Mouse (Mus musculus) hindbrain, embryonic 12.5 days (tissue): ENCODE results near the gene Asic2. TPM values are rescaled to one million over a fixed set of nuclear protein-coding genes. Genes with fewer than 3 reads are reported as not detected.

ENCODE experiments used
- ATAC-seq: fragments of 200-750 bp; cut with Nextera tagmentation; 2 replicates; pipeline ENCODE4 v1.8.0; 2017; ENCODE audit warnings: moderate TSS enrichment; ENCODE audit not compliant: low FRiP score
- H3K27ac ChIP-seq: fragments of 300-500 bp; sonication (generic); 2 replicates; pipeline ENCODE4 v1.5.1; 2016; ENCODE audit warnings: mild to moderate bottlenecking
- H3K27me3 ChIP-seq: fragments of 300-500 bp; sonication (generic); 2 replicates; pipeline ENCODE4 v1.6.1; 2016; ENCODE audit warnings: mild to moderate bottlenecking
- H3K36me3 ChIP-seq: fragments of 300-500 bp; sonication (generic); 2 replicates; pipeline ENCODE4 v1.6.1; 2016; ENCODE audit warnings: mild to moderate bottlenecking
- H3K4me1 ChIP-seq: fragments of 300-500 bp; sonication (generic); 2 replicates; pipeline ENCODE4 v1.6.1; 2016
- H3K4me2 ChIP-seq: fragments of 300-500 bp; sonication (generic); replicated peaks from 2 replicates; pipeline ENCODE4 v1.6.1; 2016; ENCODE audit warnings: mild to moderate bottlenecking
- H3K4me3 ChIP-seq: fragments of 300-500 bp; sonication (generic); 2 replicates; pipeline ENCODE4 v1.5.1; 2016; ENCODE audit warnings: mild to moderate bottlenecking
- H3K9ac ChIP-seq: fragments of 300-500 bp; sonication (generic); 2 replicates; pipeline ENCODE4 v1.6.1; 2016; ENCODE audit warnings: mild to moderate bottlenecking, moderate library complexity
- H3K9me3 ChIP-seq: fragments of 300-500 bp; sonication (generic); replicated peaks from 2 replicates; pipeline ENCODE4 v1.6.1; 2016; ENCODE audit warnings: mild to moderate bottlenecking
- WGBS: fragments of 180-500 bp; shearing (Covaris S2); methylation state at CpG from one replicate; pipeline ENCODE4 v1.1.7; 2016; 5-methylcytosine and 5-hydroxymethylcytosine counted together
- polyA plus RNA-seq: library from polyadenylated mRNA; unstranded; fragments of >200 nt; fragmentation: Nextera tagmentation; extraction: Ambion mirVana; gene quantifications from 2 replicates; pipeline ENCODE4 v1.2.1, GENCODE M21; 2016

Gene Asic2
- polyA plus RNA-seq, 1 experiment from 2014 or later = 5.4 TPM

GRCm38 (mm10) chr11:81940988-81941387, 27.3 kb downstream of the Asic2 start:
- no peaks in the 10 kb centered on the region for H3K36me3 ChIP-seq

GRCm38 (mm10) chr11:81937516-81937915, 30.7 kb downstream of the Asic2 start:
- Histone ChIP-seq H3K4me3 (no peak overlapping the region), H3K9me3 (no peaks in the 10 kb centered on the region), H3K27ac (no peak overlapping the region), H3K4me1 (no peaks in the 10 kb centered on the region), H3K36me3 (no peaks in the 10 kb centered on the region), H3K4me2 (no peak overlapping the region), H3K9ac (no peak overlapping the region), H3K27me3 (no peaks in the 10 kb centered on the region)
- 83% methylated on average over 1 of the region's 1 CpGs for WGBS
- no peak for ATAC-seq

More at GRCm38 (mm10) chr11:81940988-81941387, 27.3 kb downstream of the Asic2 start:
- H3K4me3 ChIP-seq = no peak overlapping the region
- no peak overlapping the region for H3K27ac ChIP-seq
- no peak for ATAC-seq
- WGBS = 12% methylated on average over 1 of the region's 1 CpGs
- no peaks in the 10 kb centered on the region for H3K9me3 ChIP-seq
- H3K27me3 ChIP-seq = no peaks in the 10 kb centered on the region
- no peak overlapping the region for H3K4me2 ChIP-seq
- no peak overlapping the region for H3K9ac ChIP-seq
- H3K4me1 ChIP-seq = no peaks in the 10 kb centered on the region

DNA sequence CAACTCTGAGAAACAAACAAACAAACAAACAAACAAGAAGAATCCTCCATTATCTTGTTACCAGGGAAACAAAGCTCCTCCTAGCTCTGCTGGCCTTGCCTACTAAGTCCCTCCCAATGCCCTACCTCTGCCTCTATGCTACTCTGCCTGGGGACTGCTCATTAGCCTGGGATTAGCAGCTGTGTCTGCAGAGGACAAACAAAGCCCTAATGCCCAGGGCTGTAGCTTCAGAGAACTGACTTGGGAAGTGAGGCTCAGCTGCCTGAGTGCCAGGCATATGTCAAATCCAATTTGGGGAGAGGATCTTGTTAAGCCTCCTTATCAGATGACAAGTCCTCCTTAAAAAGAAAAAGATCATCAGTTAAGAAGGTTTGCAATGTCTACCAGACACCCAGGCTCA, 41.9 kb downstream of the Asic2 start:
- Histone ChIP-seq H3K27me3 (no peaks in the 10 kb centered on the region), H3K27ac (no peak overlapping the region), H3K4me2 (no peak overlapping the region), H3K36me3 (no peaks in the 10 kb centered on the region), H3K4me3 (no peak overlapping the region), H3K9ac (no peak overlapping the region), H3K9me3 (no peaks in the 10 kb centered on the region), H3K4me1 (peaks cover 4% of the 10 kb centered on the region; the same call in 1 of the 2 replicates)
- no peak for ATAC-seq

- no peaks in the 10 kb centered on the region for H3K9me3 ChIP-seq
- no peak overlapping the region for H3K4me2 ChIP-seq
- peaks cover 4% of the 10 kb centered on the region; the same call in 1 of the 2 replicates for H3K4me1 ChIP-seq
- no peak overlapping the region for H3K4me3 ChIP-seq
- H3K27ac ChIP-seq = no peak overlapping the region
- no peak for ATAC-seq
- no peaks in the 10 kb centered on the region for H3K36me3 ChIP-seq
- no peak overlapping the region for H3K9ac ChIP-seq
- WGBS = 88% methylated on average over 4 of the region's 4 CpGs
- H3K27me3 ChIP-seq = no peaks in the 10 kb centered on the region
Observed at GRCm38 (mm10) chr11:81923626-81924025, 44.6 kb downstream of the Asic2 start.

GRCm38 (mm10) chr11:81923096-81923495, 45.2 kb downstream of the Asic2 start:
- no peak overlapping the region for H3K4me3 ChIP-seq
- H3K9me3 ChIP-seq = no peaks in the 10 kb centered on the region
- H3K4me2 ChIP-seq = no peak overlapping the region
- 95% methylated on average over 2 of the region's 2 CpGs for WGBS
- peaks cover 4% of the 10 kb centered on the region; the same call in 1 of the 2 replicates for H3K4me1 ChIP-seq
- H3K36me3 ChIP-seq = no peaks in the 10 kb centered on the region
- H3K27me3 ChIP-seq = no peaks in the 10 kb centered on the region
- H3K27ac ChIP-seq = no peak overlapping the region
- no peak for ATAC-seq
- H3K9ac ChIP-seq = no peak overlapping the region

- 58% methylated on average over 6 of the region's 6 CpGs for WGBS
- Histone ChIP-seq H3K27me3 (no peaks in the 10 kb centered on the region), H3K36me3 (no peaks in the 10 kb centered on the region), H3K4me1 (peaks cover 6% of the 10 kb centered on the region; the same call in 1 of the 2 replicates), H3K4me2 (no peak overlapping the region), H3K9me3 (no peaks in the 10 kb centered on the region), H3K4me3 (no peak overlapping the region), H3K9ac (no peak overlapping the region), H3K27ac (no peak overlapping the region)
- ATAC-seq = no peak
Observed at GRCm38 (mm10) chr11:81915501-81915900, 52.8 kb downstream of the Asic2 start.

- H3K27ac ChIP-seq = no peak overlapping the region
- no peaks in the 10 kb centered on the region for H3K9me3 ChIP-seq
- peaks cover 6% of the 10 kb centered on the region; the same call in 1 of the 2 replicates for H3K4me1 ChIP-seq
- no peak overlapping the region for H3K9ac ChIP-seq
- 75% methylated on average over 4 of the region's 4 CpGs for WGBS
- H3K4me2 ChIP-seq = no peak overlapping the region
- H3K27me3 ChIP-seq = no peaks in the 10 kb centered on the region
- no peaks in the 10 kb centered on the region for H3K36me3 ChIP-seq
- no peak for ATAC-seq
- no peak overlapping the region for H3K4me3 ChIP-seq
Observed at GRCm38 (mm10) chr11:81913071-81913470, 55.2 kb downstream of the Asic2 start.

DNA sequence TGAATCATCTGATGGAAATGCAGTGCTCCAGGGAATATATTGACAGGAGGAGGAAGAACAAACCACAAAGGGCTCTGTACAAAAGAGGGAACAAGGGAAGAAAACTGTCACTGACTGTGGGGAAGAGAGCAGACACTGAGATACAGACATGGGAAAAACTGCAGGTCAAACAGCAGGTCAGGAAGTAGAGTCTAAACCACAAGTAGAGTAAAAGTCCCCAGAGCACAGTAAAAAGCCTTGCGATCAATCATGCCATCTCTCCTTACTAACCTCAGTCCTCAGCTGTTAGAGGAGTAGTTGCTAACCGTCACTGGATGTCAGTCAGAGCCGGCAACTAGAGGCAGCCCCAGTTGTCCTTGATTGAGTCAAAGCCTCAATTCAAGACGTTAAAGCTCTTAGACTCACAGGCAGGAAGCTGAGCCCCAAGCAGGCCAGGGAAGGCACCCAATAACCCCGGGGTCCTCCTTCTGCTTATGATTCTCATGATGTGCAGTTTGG, 58.8 kb downstream of the Asic2 start:
- 75% methylated on average over 5 of the region's 5 CpGs for WGBS
- Histone ChIP-seq H3K9ac (no peak overlapping the region), H3K9me3 (no peaks in the 10 kb centered on the region), H3K27me3 (no peaks in the 10 kb centered on the region), H3K4me1 (no peaks in the 10 kb centered on the region), H3K36me3 (no peaks in the 10 kb centered on the region), H3K4me3 (no peak overlapping the region), H3K4me2 (no peak overlapping the region), H3K27ac (no peak overlapping the region)
- ATAC-seq = no peak

- no peak overlapping the region for H3K9ac ChIP-seq
- no peak overlapping the region for H3K4me3 ChIP-seq
- no peaks in the 10 kb centered on the region for H3K36me3 ChIP-seq
- no peak overlapping the region for H3K27ac ChIP-seq
- H3K4me1 ChIP-seq = no peaks in the 10 kb centered on the region
- H3K9me3 ChIP-seq = no peaks in the 10 kb centered on the region
- no peak overlapping the region for H3K4me2 ChIP-seq
- 87% methylated on average over 1 of the region's 1 CpGs for WGBS
- ATAC-seq = no peak
- H3K27me3 ChIP-seq = no peaks in the 10 kb centered on the region
Observed at GRCm38 (mm10) chr11:81908760-81909159, 59.5 kb downstream of the Asic2 start.

DNA sequence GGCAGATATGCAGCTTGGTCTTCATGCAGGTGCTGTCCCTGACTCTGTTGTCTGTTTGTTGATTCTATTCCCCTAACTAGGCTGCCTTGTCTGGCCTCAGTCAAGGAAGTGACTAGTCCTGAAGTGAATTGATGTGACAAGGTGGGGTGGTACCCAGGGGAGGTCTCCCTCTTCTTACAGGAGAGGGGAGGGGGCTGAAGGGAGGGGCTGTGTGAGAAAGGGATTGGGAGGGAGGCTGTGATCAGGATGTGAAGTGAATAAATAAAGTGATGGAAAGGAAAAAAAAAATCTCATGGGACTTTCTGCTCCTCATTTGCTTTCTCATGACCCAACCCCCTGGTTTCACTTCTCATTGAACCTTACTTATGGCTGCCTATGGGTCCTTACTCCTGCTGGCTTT, 65.9 kb downstream of the Asic2 start:
- ATAC-seq = no peak
- no peaks in the 10 kb centered on the region for H3K9me3 ChIP-seq
- H3K4me1 ChIP-seq = peaks cover 9% of the 10 kb centered on the region

DNA sequence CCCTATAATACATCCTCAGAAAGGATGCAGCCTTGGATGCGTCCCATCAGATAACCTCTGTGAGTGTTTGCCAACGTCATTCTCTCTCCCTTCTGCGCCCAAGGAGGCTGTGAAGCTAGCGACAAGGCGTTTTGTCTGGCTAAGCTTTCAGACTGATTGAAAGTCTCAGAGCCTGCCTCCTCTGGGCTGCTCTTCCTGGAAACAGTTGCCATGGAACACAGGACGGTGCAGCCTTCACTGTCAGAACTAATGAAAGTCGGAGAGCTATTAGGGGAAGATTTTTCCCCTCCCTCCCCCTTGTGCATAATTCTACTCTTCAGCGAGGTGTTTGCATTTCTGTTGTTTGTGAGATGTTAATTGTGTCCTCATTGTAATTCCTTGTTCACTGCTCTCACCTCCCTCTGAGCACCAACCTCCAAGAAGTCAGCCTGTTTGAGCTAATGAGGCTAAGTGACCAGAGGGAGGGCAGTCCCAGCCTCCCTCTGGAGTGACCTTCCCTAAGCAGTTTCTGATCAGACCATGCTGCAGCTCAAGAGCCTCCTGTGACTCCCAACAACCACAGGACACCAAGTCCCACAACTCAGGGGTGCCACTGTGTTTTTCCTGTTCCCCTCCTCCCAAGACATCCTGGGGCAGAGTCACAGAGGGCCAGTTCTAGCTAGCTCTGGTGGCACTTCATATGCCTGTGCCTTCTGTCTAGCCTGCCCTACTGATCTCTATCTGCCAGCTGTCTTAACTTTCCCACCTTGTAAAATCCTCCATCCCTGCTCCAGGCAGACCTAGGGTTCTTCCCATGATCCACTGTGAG, 70.5 kb downstream of the Asic2 start:
- 2% methylated on average over 8 of the region's 8 CpGs for WGBS
- H3K4me2 ChIP-seq = no peak overlapping the region
- ATAC-seq = peak; percentile 72

More for the DNA sequence above, 65.9 kb downstream of the Asic2 start:
- Histone ChIP-seq H3K9ac (no peak overlapping the region), H3K27ac (no peak overlapping the region), H3K4me3 (no peak overlapping the region), H3K4me2 (no peak overlapping the region), H3K27me3 (no peaks in the 10 kb centered on the region), H3K36me3 (no peaks in the 10 kb centered on the region)

GRCm38 (mm10) chr11:81896511-81896910, 71.7 kb downstream of the Asic2 start:
- Histone ChIP-seq H3K4me1 (peaks cover 12% of the 10 kb centered on the region), H3K4me2 (no peak overlapping the region), H3K9ac (no peak overlapping the region), H3K36me3 (no peaks in the 10 kb centered on the region), H3K27ac (no peak overlapping the region), H3K4me3 (no peak overlapping the region), H3K27me3 (no peaks in the 10 kb centered on the region), H3K9me3 (no peaks in the 10 kb centered on the region)
- no peak for ATAC-seq
- WGBS = 87% methylated on average over 6 of the region's 6 CpGs

More for the DNA sequence above, 70.5 kb downstream of the Asic2 start:
- Histone ChIP-seq H3K9me3 (no peaks in the 10 kb centered on the region), H3K36me3 (no peaks in the 10 kb centered on the region), H3K4me1 (peaks cover 12% of the 10 kb centered on the region), H3K27me3 (no peaks in the 10 kb centered on the region), H3K4me3 (no peak overlapping the region), H3K27ac (peak overlapping the region; percentile 70), H3K9ac (no peak overlapping the region)
